Mouse (Mus musculus) CH12.LX (cell line): ENCODE data around the gene Zfyve19. TPM values are rescaled to one million over a fixed set of nuclear protein-coding genes. Genes with fewer than 3 reads are reported as not detected.
A peak's percentile ranks its signal among the peaks of the same experiment; 100 is the strongest.

Source experiments
- DNase-seq: peaks from one replicate; pipeline ENCODE4 v3.0.0-alpha.2; 2013; ENCODE audit errors: extremely low read depth
- H3K27ac ChIP-seq: 2 replicates; pipeline ENCODE4 v1.5.1; 2012; ENCODE audit warnings: low read depth, mild to moderate bottlenecking, control low read depth, moderate library complexity; ENCODE audit not compliant: insufficient read depth
- H3K27me3 ChIP-seq: replicated peaks from 2 replicates; pipeline ENCODE3; 2012; ENCODE audit warnings: inconsistent platforms
- H3K36me3 ChIP-seq, 2 experiments: replicated peaks in 1 of 2; 2 replicates each; pipeline versions ENCODE3 to v1.6.1; 2012; ENCODE audit warnings: inconsistent platforms in 1 of 2, low read length in 1 of 2, mild to moderate bottlenecking in 1 of 2, mixed read lengths in 1 of 2, moderate library complexity in 1 of 2; ENCODE audit not compliant: control insufficient read depth in 1 of 2, insufficient read depth in 1 of 2
- H3K4me1 ChIP-seq, 2 experiments: 2 replicates each; pipeline ENCODE4 v1.6.1; 2012; ENCODE audit warnings: inconsistent platforms in 1 of 2, moderate library complexity in 1 of 2; ENCODE audit not compliant: insufficient read depth in 2 of 2, control insufficient read depth in 1 of 2
- H3K4me2 ChIP-seq: 2 replicates; pipeline ENCODE4 v1.6.1; 2012; ENCODE audit warnings: low read depth, mild to moderate bottlenecking, control low read depth; ENCODE audit not compliant: poor library complexity, insufficient read depth, severe bottlenecking
- H3K4me3 ChIP-seq, 3 experiments: fragments of 150-350 bp in 1 of 3; sonication (generic) in 1 of 3; replicated peaks in 1 of 3; 2 replicates each; pipeline versions ENCODE3 to v1.5.1; 2011 to 2012; ENCODE audit warnings: low read depth in 2 of 3, low read length in 2 of 3, mild to moderate bottlenecking in 2 of 3, moderate library complexity in 2 of 3, control low read depth in 1 of 3, improper control_type of control experiment in 1 of 3, inconsistent platforms in 1 of 3, mixed read lengths in 1 of 3; ENCODE audit not compliant: poor library complexity in 1 of 3
- H3K79me2 ChIP-seq: replicated peaks from 2 replicates; pipeline ENCODE4 v1.6.1; 2012; ENCODE audit warnings: mild to moderate bottlenecking, moderate library complexity; ENCODE audit not compliant: control insufficient read depth, poor library complexity, insufficient read depth, severe bottlenecking; ENCODE audit errors: extremely low read depth
- H3K9ac ChIP-seq: 2 replicates; pipeline ENCODE4 v1.6.1; 2012; ENCODE audit warnings: low read depth, mild to moderate bottlenecking, control low read depth, moderate library complexity; ENCODE audit not compliant: insufficient read depth
- H3K9me3 ChIP-seq: replicated peaks from 2 replicates; pipeline ENCODE3; 2012; ENCODE audit warnings: low read length, inconsistent platforms, mixed read lengths
- BHLHE40 ChIP-seq: IDR thresholded peaks from 2 replicates; pipeline ENCODE4 v1.6.1; 2011; ENCODE audit warnings: mild to moderate bottlenecking, low read depth, low read length, improper control_type of control experiment
- CTCF ChIP-seq, 2 experiments: IDR thresholded peaks in 1 of 2; conservative IDR thresholded peaks in 1 of 2; 2 replicates each; pipeline ENCODE4 v1.5.1; 2011 to 2012; ENCODE audit warnings: low read depth in 2 of 2, low read length in 2 of 2, improper control_type of control experiment in 1 of 2, inconsistent platforms in 1 of 2, mild to moderate bottlenecking in 1 of 2, moderate library complexity in 1 of 2
- ELF1 ChIP-seq: IDR thresholded peaks from 2 replicates; pipeline ENCODE4 v1.6.1; 2014; ENCODE audit warnings: low read depth, mild to moderate bottlenecking, inconsistent platforms, low read length, improper control_type of control experiment
- HCFC1 ChIP-seq: IDR thresholded peaks from 2 replicates; pipeline ENCODE4 v1.6.1; 2012; ENCODE audit warnings: low read depth, mild to moderate bottlenecking, inconsistent platforms, low read length, improper control_type of control experiment
- IRF4 ChIP-seq: IDR thresholded peaks from 2 replicates; pipeline ENCODE4 v1.6.1; 2014; ENCODE audit warnings: low read depth, mild to moderate bottlenecking, inconsistent platforms, low read length, improper control_type of control experiment
- JUND ChIP-seq: conservative IDR thresholded peaks from 2 replicates; pipeline ENCODE4 v1.6.1; 2011; ENCODE audit warnings: low read depth, low read length, improper control_type of control experiment
- KAT2A ChIP-seq: IDR thresholded peaks from 2 replicates; pipeline ENCODE4 v1.6.1; 2012; ENCODE audit warnings: low read length, improper control_type of control experiment, inconsistent platforms; ENCODE audit not compliant: insufficient replicate concordance
- MAFK ChIP-seq: IDR thresholded peaks from 2 replicates; pipeline ENCODE4 v1.6.1; 2011; ENCODE audit warnings: low read length, improper control_type of control experiment; ENCODE audit not compliant: insufficient replicate concordance
- MAX ChIP-seq: IDR thresholded peaks from 2 replicates; pipeline ENCODE4 v1.6.1; 2011; ENCODE audit warnings: low read length, improper control_type of control experiment
- MXI1 ChIP-seq: IDR thresholded peaks from 2 replicates; pipeline ENCODE4 v1.6.1; 2011; ENCODE audit warnings: mild to moderate bottlenecking, low read depth, low read length, improper control_type of control experiment
- NELFE ChIP-seq: IDR thresholded peaks from 2 replicates; pipeline ENCODE4 v1.6.1; 2011; ENCODE audit warnings: low read depth, low read length, improper control_type of control experiment
- NRF1 ChIP-seq: IDR thresholded peaks from 2 replicates; pipeline ENCODE4 v1.6.1; 2014; ENCODE audit warnings: low read depth, mild to moderate bottlenecking, inconsistent platforms, low read length, improper control_type of control experiment, moderate library complexity
- POLR2A ChIP-seq: IDR thresholded peaks from 2 replicates; pipeline ENCODE4 v1.6.1; 2011; ENCODE audit warnings: low read depth, mild to moderate bottlenecking, improper control_type of control experiment, low read length
- POLR2AphosphoS2 ChIP-seq: IDR thresholded peaks from 2 replicates; pipeline ENCODE4 v1.6.1; 2011; ENCODE audit warnings: low read depth, low read length, improper control_type of control experiment
- RAD21 ChIP-seq: IDR thresholded peaks from 2 replicates; pipeline ENCODE4 v1.6.1; 2011; ENCODE audit warnings: low read depth, mild to moderate bottlenecking, low read length, improper control_type of control experiment, moderate library complexity
- SIN3A ChIP-seq: IDR thresholded peaks from 2 replicates; pipeline ENCODE4 v1.6.1; 2012; ENCODE audit warnings: low read length, improper control_type of control experiment, inconsistent platforms
- SMC3 ChIP-seq: IDR thresholded peaks from 2 replicates; pipeline ENCODE4 v1.6.1; 2011; ENCODE audit warnings: low read depth, low read length, improper control_type of control experiment
- TCF12 ChIP-seq: IDR thresholded peaks from 2 replicates; pipeline ENCODE4 v1.6.1; 2014; ENCODE audit warnings: low read depth, mild to moderate bottlenecking, inconsistent platforms, low read length, improper control_type of control experiment
- ZNF384 ChIP-seq: IDR thresholded peaks from 2 replicates; pipeline ENCODE4 v1.6.1; 2012; ENCODE audit warnings: low read depth, low read length, improper control_type of control experiment, inconsistent platforms
- dilution Hi-C: fragments of 300-500 bp; cut with MboI; formaldehyde crosslinking; loops from 2 replicates; pipeline ENCODE4 v1.14.3; 2020; ENCODE audit warnings: low sequenced_read_pairs; ENCODE audit not compliant: extremely low pct_unique_long_range_greater_than_20kb, extremely low pct_ligation_motif_present
- in situ Hi-C: fragments of 300-500 bp; cut with MboI; formaldehyde crosslinking; loops from 3 replicates; pipeline ENCODE4 v1.14.3; 2019; ENCODE audit warnings: low sequenced_read_pairs, low pct_ligation_motif_present, low pct_unique_long_range_greater_than_20kb, mixed read lengths
- polyA plus RNA-seq: library from polyadenylated mRNA; unstranded; fragments of >175 nt; gene quantifications from 2 replicates; pipeline ENCODE4 v1.2.1, GENCODE M21; 2012; ENCODE audit warnings: low read depth; ENCODE audit not compliant: insufficient read length
- total RNA-seq, 2 experiments: library from RNA; depleted of rRNA; stranded (reverse); fragments of 300-350 nt in 1 of 2; fragments of >200 nt in 1 of 2; gene quantifications; 2 replicates each; pipeline ENCODE4 v1.2.3; 2012 to 2014

Zfyve19 gene
- total and polyA plus RNA-seq, 3 experiments, result 28.0 to 45.2 (median 38.2) TPM

DNA sequence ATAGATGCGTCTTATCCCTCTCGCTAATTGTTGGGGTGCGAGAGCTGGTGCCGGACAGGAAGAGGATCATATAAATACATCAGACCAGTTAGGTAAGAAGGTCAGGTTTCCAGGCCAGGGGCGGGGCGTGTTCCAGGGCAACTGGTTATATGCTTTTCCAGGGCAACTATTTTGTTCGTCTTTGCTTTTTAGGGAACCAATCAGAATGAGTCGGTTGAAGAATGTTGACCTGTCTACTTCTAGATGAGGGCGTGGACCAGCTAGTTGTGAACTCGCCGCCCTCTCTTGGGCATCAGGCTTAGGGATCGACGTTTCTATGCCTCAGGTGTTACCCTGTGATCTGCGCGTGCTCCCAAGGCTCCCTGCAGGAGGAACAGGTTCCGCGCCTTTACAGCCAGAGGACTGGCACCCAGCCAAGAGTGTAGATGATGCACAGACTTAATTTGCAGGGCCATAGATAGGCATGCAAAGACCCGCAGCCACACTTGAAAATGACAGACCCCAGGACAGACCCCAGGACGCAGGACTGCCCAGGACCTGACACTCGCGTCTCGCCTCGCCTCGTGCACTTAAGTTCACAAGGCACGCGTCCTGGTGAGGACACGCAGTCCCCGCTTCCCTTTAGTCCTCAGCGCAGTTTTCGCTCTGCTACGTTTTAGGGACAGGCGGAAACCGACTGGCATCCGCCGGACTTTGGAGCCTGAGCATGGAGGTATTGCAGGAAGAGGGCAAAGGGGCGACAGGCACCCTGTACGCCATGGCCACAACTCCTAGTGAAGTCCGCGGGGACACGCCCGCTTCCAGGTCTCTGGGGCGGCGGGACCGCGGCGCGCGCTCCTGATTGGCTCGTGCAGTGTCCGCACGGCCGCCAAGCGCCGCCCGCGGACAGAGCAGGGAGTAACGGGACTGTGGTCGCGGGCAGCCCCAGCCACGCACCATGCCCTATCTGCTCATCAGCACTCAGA, 41.2 kb upstream of the Zfyve19 start, which contains the start of gene Gchfr:
Gene Gchfr, plus strand, starts transcription at position 873 of the 965 bp plus-strand sequence.
- H3K27ac ChIP-seq, result no peak within 1 kb of the TSS

DNA sequence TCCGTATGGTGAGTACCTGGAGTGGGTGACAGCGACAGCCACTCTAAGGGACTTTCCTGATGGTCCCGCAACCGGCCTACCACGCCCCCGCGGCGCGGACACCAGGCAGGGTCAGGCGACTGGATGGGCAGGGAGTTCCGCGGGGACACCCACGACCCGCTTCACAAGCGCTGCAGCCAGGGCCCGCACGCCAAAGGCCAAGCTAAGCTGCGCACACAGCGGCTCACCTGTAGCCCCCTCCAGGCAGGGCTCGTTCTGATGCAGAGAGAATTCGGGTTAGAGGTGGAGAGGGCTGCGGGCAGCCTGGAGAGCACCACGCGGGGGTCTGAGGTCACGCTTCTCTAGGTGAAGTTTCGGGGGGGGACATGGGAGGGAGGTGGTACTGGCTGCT, 40.6 kb upstream of the Zfyve19 start:
- Histone ChIP-seq H3K27ac (no peak overlapping the region), H3K27me3 (peaks cover 10% of the 10 kb centered on the region), H3K9me3 (peaks cover 8% of the 10 kb centered on the region), H3K4me3 (peak overlapping the region; percentile 21 to 57 (median 37)), H3K79me2 (no peaks in the 10 kb centered on the region), H3K9ac (no peak overlapping the region), H3K4me2 (peak overlapping the region; percentile 74)
- DNase-seq, result no peak
- dilution Hi-C loops (no loop called here), in situ Hi-C loops (no loop called here)
- no peak for TF ChIP-seq POLR2AphosphoS2
- 0 out of 2 replicates have a peak, but pooled peaks have one; percentile 8 for TF ChIP-seq TCF12
- TF ChIP-seq, all 38 proteins: peak for 1
- Histone ChIP-seq H3K36me3 (peaks cover 0 to 6% of the 10 kb centered on the region in 2 experiments), H3K4me1 (peaks cover 23 to 63% of the 10 kb centered on the region in 2 experiments)

More for the DNA sequence above, 41.2 kb upstream of the Zfyve19 start, which contains the start of gene Gchfr:
- no peak for DNase-seq
- H3K27me3 ChIP-seq, result peaks cover 10% of the 10 kb centered on the region
- dilution Hi-C loops (no loop called here), in situ Hi-C loops (no loop called here)
- no peaks in the 10 kb centered on the region for H3K79me2 ChIP-seq
- TF ChIP-seq JUND, result no peak
- no peak for TF ChIP-seq POLR2A
- peak; percentile 43; the same call in 1 of the 2 replicates for TF ChIP-seq MXI1
- no peak for TF ChIP-seq MAFK
- TF ChIP-seq BHLHE40, result no peak
- TF ChIP-seq IRF4, result peak; percentile 23; the same call in 1 of the 2 replicates
- TF ChIP-seq SMC3, result peak; percentile 7; the same call in 1 of the 2 replicates
- no peak for TF ChIP-seq KAT2A
- TF ChIP-seq RAD21, result no peak
- TF ChIP-seq TCF12, result 0 out of 2 replicates have a peak, but pooled peaks have one; percentile 32
- TF ChIP-seq NELFE, result no peak
- no peak for TF ChIP-seq ELF1
- no peak for TF ChIP-seq ZNF384
- 0 out of 4 replicates have a peak, but pooled peaks of 1 of the 2 experiments have one; percentile 14 for TF ChIP-seq CTCF (conservative IDR thresholded peaks at IDR 0.05 in 1 of 2, IDR thresholded peaks at IDR 0.05 in 1 of 2; ENCODE audit: low read depth in 2 of 2, low read length in 2 of 2)
- peak; percentile 85 for TF ChIP-seq SIN3A
- no peak for TF ChIP-seq HCFC1
- TF ChIP-seq MAX, result peak; percentile 66; the same call in 1 of the 2 replicates
- TF ChIP-seq NRF1, result peak; percentile 26; the same call in 1 of the 2 replicates
- H3K36me3 ChIP-seq, result peaks cover 0 to 5% of the 10 kb centered on the region in 2 experiments
- peaks cover 8% of the 10 kb centered on the region for H3K9me3 ChIP-seq
- H3K4me1 ChIP-seq, result peaks cover 17 to 57% of the 10 kb centered on the region in 2 experiments
- H3K4me3 ChIP-seq, result peak within 1 kb of the TSS; percentile 30 to 57 (median 37)
- no peak within 1 kb of the TSS; the same call in 1 of the 2 replicates for H3K9ac ChIP-seq
- peak within 1 kb of the TSS; percentile 74 for H3K4me2 ChIP-seq
